Mouse (Mus musculus): ENCODE data around the gene Pla2g4c. TPM values are rescaled to one million over a fixed set of nuclear protein-coding genes. Genes with fewer than 3 reads are reported as not detected.
"Not testable (repeated sequence)": the region's sequence is repeated elsewhere in the genome, so short reads cannot be mapped to it uniquely, and the experiment has no call there.

Gene Pla2g4c
- 0.48 and 1.1 TPM in 2 replicates for polyA plus RNA-seq (2011; ENCODE audit: insufficient read length, low read depth, missing spikeins)

GRCm38 (mm10) chr7:13324316-13324715, at the start of gene Pla2g4c:
Gene Pla2g4c, plus strand, starts transcription at chr7:13324655.
- no peak within 1 kb of the TSS for H3K27ac ChIP-seq (ENCODE audit: insufficient read depth, low read length)
- H3K4me3 ChIP-seq (ENCODE audit: insufficient read depth, low read length), result no peak within 1 kb of the TSS
- TF ChIP-seq POLR2A (IDR thresholded peaks at IDR 0.05; ENCODE audit: low read depth, low read length) (no peak), CTCF (IDR thresholded peaks at IDR 0.05; ENCODE audit: borderline replicate concordance, insufficient read depth, low read length) (no peak)
- H3K4me1 ChIP-seq (ENCODE audit: control insufficient read depth, insufficient read depth, low read length), result no peaks in the 10 kb centered on the region

- H3K4me1 ChIP-seq (ENCODE audit: control insufficient read depth, insufficient read depth, low read length), result no peaks in the 10 kb centered on the region
- TF ChIP-seq POLR2A (IDR thresholded peaks at IDR 0.05; ENCODE audit: low read depth, low read length), result no peak
- TF ChIP-seq CTCF (IDR thresholded peaks at IDR 0.05; ENCODE audit: borderline replicate concordance, insufficient read depth, low read length), result no peak
- H3K4me3 ChIP-seq (ENCODE audit: insufficient read depth, low read length), result peak within 1 kb of the TSS; percentile 76
- H3K27ac ChIP-seq (ENCODE audit: insufficient read depth, low read length), result no peak within 1 kb of the TSS
These were observed 47.4 kb upstream of the Pla2g4c start, which contains the start of gene Lig1 for GRCm38 (mm10) chr7:13277081-13277480. Gene Lig1, plus strand, starts transcription at chr7:13277283.

GRCm38 (mm10) chr7:13277833-13278232, 46.6 kb upstream of the Pla2g4c start:
- H3K4me3 ChIP-seq (ENCODE audit: insufficient read depth, low read length), result peak overlapping the region; percentile 76
- TF ChIP-seq CTCF (IDR thresholded peaks at IDR 0.05; ENCODE audit: borderline replicate concordance, insufficient read depth, low read length) (no peak), POLR2A (IDR thresholded peaks at IDR 0.05; ENCODE audit: low read depth, low read length) (no peak)
- H3K4me1 ChIP-seq (ENCODE audit: control insufficient read depth, insufficient read depth, low read length), result no peaks in the 10 kb centered on the region
- H3K27ac ChIP-seq (ENCODE audit: insufficient read depth, low read length), result no peak overlapping the region

GRCm38 (mm10) chr7:13278308-13278891, 46.1 kb upstream of the Pla2g4c start, which contains the start of gene Zswim9:
Gene Zswim9, minus strand, starts transcription at chr7:13278721.
- H3K4me1 ChIP-seq (ENCODE audit: control insufficient read depth, insufficient read depth, low read length), result no peaks in the 10 kb centered on the region
- peak; percentile 85 for TF ChIP-seq POLR2A (IDR thresholded peaks at IDR 0.05; ENCODE audit: low read depth, low read length)
- no peak for TF ChIP-seq CTCF (IDR thresholded peaks at IDR 0.05; ENCODE audit: borderline replicate concordance, insufficient read depth, low read length)
- peak within 1 kb of the TSS; percentile 76 for H3K4me3 ChIP-seq (ENCODE audit: insufficient read depth, low read length)
- H3K27ac ChIP-seq (ENCODE audit: insufficient read depth, low read length), result peak within 1 kb of the TSS; percentile 69

GRCm38 (mm10) chr7:13278957-13279356, 45.5 kb upstream of the Pla2g4c start:
- peak overlapping the region; percentile 35 for H3K4me3 ChIP-seq (ENCODE audit: insufficient read depth, low read length)
- not testable (repeated sequence) for H3K27ac ChIP-seq (ENCODE audit: insufficient read depth, low read length); H3K4me1 ChIP-seq (ENCODE audit: control insufficient read depth, insufficient read depth, low read length)

- H3K4me3 ChIP-seq (ENCODE audit: insufficient read depth, low read length), result no peak overlapping the region
- TF ChIP-seq POLR2A (IDR thresholded peaks at IDR 0.05; ENCODE audit: low read depth, low read length), result no peak
- peaks cover 9% of the 10 kb centered on the region; the same call in 1 of the 2 replicates for H3K4me1 ChIP-seq (ENCODE audit: control insufficient read depth, insufficient read depth, low read length)
- no peak overlapping the region for H3K27ac ChIP-seq (ENCODE audit: insufficient read depth, low read length)
These were observed 35.8 kb upstream of the Pla2g4c start for GRCm38 (mm10) chr7:13288621-13289020.

- no peak overlapping the region for H3K4me3 ChIP-seq (ENCODE audit: insufficient read depth, low read length)
- peak overlapping the region; percentile 64; the same call in 1 of the 2 replicates for H3K27ac ChIP-seq (ENCODE audit: insufficient read depth, low read length)
- TF ChIP-seq CTCF (IDR thresholded peaks at IDR 0.05; ENCODE audit: borderline replicate concordance, insufficient read depth, low read length), result no peak
- peaks cover 9% of the 10 kb centered on the region; the same call in 1 of the 2 replicates for H3K4me1 ChIP-seq (ENCODE audit: control insufficient read depth, insufficient read depth, low read length)
These were observed 34.3 kb upstream of the Pla2g4c start for GRCm38 (mm10) chr7:13290041-13290675.

- TF ChIP-seq CTCF (IDR thresholded peaks at IDR 0.05; ENCODE audit: borderline replicate concordance, insufficient read depth, low read length) (no peak), POLR2A (IDR thresholded peaks at IDR 0.05; ENCODE audit: low read depth, low read length) (no peak)
- Histone ChIP-seq H3K27ac (ENCODE audit: insufficient read depth, low read length) (peak overlapping the region; percentile 58), H3K4me1 (ENCODE audit: control insufficient read depth, insufficient read depth, low read length) (peaks cover 9% of the 10 kb centered on the region; the same call in 1 of the 2 replicates), H3K4me3 (ENCODE audit: insufficient read depth, low read length) (no peak overlapping the region)
These were observed 33.1 kb upstream of the Pla2g4c start for GRCm38 (mm10) chr7:13291370-13291769.

- TF ChIP-seq CTCF (IDR thresholded peaks at IDR 0.05; ENCODE audit: borderline replicate concordance, insufficient read depth, low read length) (no peak), POLR2A (IDR thresholded peaks at IDR 0.05; ENCODE audit: low read depth, low read length) (no peak)
- H3K4me3 ChIP-seq (ENCODE audit: insufficient read depth, low read length), result no peak overlapping the region
- peaks cover 9% of the 10 kb centered on the region; the same call in 1 of the 2 replicates for H3K4me1 ChIP-seq (ENCODE audit: control insufficient read depth, insufficient read depth, low read length)
- no peak overlapping the region for H3K27ac ChIP-seq (ENCODE audit: insufficient read depth, low read length)
These were observed 30.3 kb upstream of the Pla2g4c start for GRCm38 (mm10) chr7:13293878-13294855.

All from embryonic fibroblast, embryonic 13.5 days (primary cell).